Mouse (Mus musculus): ENCODE results near the gene Lgals3. TPM values are rescaled to one million over a fixed set of nuclear protein-coding genes. Genes with fewer than 3 reads are reported as not detected.

The Lgals3 gene
- polyA plus RNA-seq, 1 experiment from 2014 or later, result 0.33 TPM

Other genes with a start within 250 kb of the Lgals3 start
- gene Gch1, start 178.3 kb upstream of the Lgals3 start, polyA plus RNA-seq (2014; fragmentation: Nextera tagmentation; extraction: Ambion mirVana), result 2.1 and 2.9 TPM in 2 replicates
- 47.3 and 48.1 TPM in 2 replicates for gene Wdhd1, start 90.9 kb upstream of the Lgals3 start, polyA plus RNA-seq (2014; fragmentation: Nextera tagmentation; extraction: Ambion mirVana)
- gene Socs4, start 90.8 kb upstream of the Lgals3 start, polyA plus RNA-seq (2014; fragmentation: Nextera tagmentation; extraction: Ambion mirVana), result 5.8 and 8.3 TPM in 2 replicates
- gene Mapk1ip1l, start 69.5 kb upstream of the Lgals3 start, polyA plus RNA-seq (2014; fragmentation: Nextera tagmentation; extraction: Ambion mirVana), result 91.0 and 97.6 TPM in 2 replicates
- 61.2 and 69.4 TPM in 2 replicates for gene Dlgap5, start 50.7 kb downstream of the Lgals3 start, polyA plus RNA-seq (2014; fragmentation: Nextera tagmentation; extraction: Ambion mirVana)
- 20.2 and 24.0 TPM in 2 replicates for gene Fbxo34, start 82.7 kb downstream of the Lgals3 start, polyA plus RNA-seq (2014; fragmentation: Nextera tagmentation; extraction: Ambion mirVana)
- gene Atg14, start 202.9 kb downstream of the Lgals3 start, polyA plus RNA-seq (2014; fragmentation: Nextera tagmentation; extraction: Ambion mirVana), result 18.7 and 20.0 TPM in 2 replicates